Mouse (Mus musculus): Measurements from ENCODE around the gene Gm3002. TPM values are rescaled to one million over a fixed set of nuclear protein-coding genes. Genes with fewer than 3 reads are reported as not detected.

Gm3002 gene
- total RNA-seq (2023): not detected

GRCm38 (mm10) chr14:3809774-3810173, at the start of gene Gm3002:
Gm3002 (plus strand) TSS chr14:3810074.

GRCm38 (mm10) chr14:3845945-3846344, 36.1 kb downstream of the Gm3002 start, which contains the start of gene Gm3033:
Gm3033 (plus strand) TSS chr14:3846245.

GRCm38 (mm10) chr14:3883872-3884271, 74.0 kb downstream of the Gm3002 start, which contains the start of gene Gm2916:
Gm2916 (plus strand) TSS chr14:3884172.

GRCm38 (mm10) chr14:3931456-3931855, 121.6 kb downstream of the Gm3002 start, which contains the start of gene Gm3029:
Gm3029 (plus strand) TSS chr14:3931756.

GRCm38 (mm10) chr14:3963247-3963646, 153.4 kb downstream of the Gm3002 start, which contains the start of gene Gm3095:
Gm3095 (plus strand) TSS chr14:3963547.

GRCm38 (mm10) chr14:3998094-3998493, 188.2 kb downstream of the Gm3002 start, which contains the start of gene Gm3099:
Gm3099 (plus strand) TSS chr14:3998394.

Other genes with a start within 250 kb of the Gm3002 start
- not detected for gene Gm3012, start 175.6 kb upstream of the Gm3002 start, total RNA-seq (2023)
- gene Gm3020, start 158.0 kb upstream of the Gm3002 start, total RNA-seq (2023): not detected
- not detected for gene Gm3043, start 121.3 kb upstream of the Gm3002 start, total RNA-seq (2023)
- gene Gm3033, start 36.2 kb downstream of the Gm3002 start, total RNA-seq (2023): not detected
- gene Gm2916, start 74.1 kb downstream of the Gm3002 start, total RNA-seq (2023): not detected
- not detected for gene Gm3029, start 121.7 kb downstream of the Gm3002 start, total RNA-seq (2023)
- gene Gm3095, start 153.5 kb downstream of the Gm3002 start, total RNA-seq (2023): not detected
- gene Gm3099, start 188.3 kb downstream of the Gm3002 start, total RNA-seq (2023): not detected
- not detected for gene Gm5796, start 213.9 kb downstream of the Gm3002 start, total RNA-seq (2023)

Data from neutrophil, adult 83 days (primary cell).